Mouse (Mus musculus) liver, embryonic 16.5 days (tissue): Measurements from ENCODE around the gene Cdk20. TPM values are rescaled to one million over a fixed set of nuclear protein-coding genes. Genes with fewer than 3 reads are reported as not detected.

Experiments
- polyA plus RNA-seq: library from polyadenylated mRNA; unstranded; fragments of >200 nt; fragmentation: Nextera tagmentation; extraction: Ambion mirVana; gene quantifications from 2 replicates; pipeline ENCODE4 v1.2.1, GENCODE M21; 2015

Gene Cdk20
- polyA plus RNA-seq, 1 experiment from 2014 or later, result 4.9 TPM

Other genes starting within 250 kb of the Cdk20 start
- 8.2 and 9.4 TPM in 2 replicates for gene Cdc14b, start 157.0 kb upstream of the Cdk20 start, polyA plus RNA-seq
- gene Aaed1, start 119.6 kb upstream of the Cdk20 start, polyA plus RNA-seq, result 21.8 and 22.8 TPM in 2 replicates
- gene Ctsl, start 61.4 kb upstream of the Cdk20 start, polyA plus RNA-seq, result 242 and 244 TPM in 2 replicates
- gene Fam240b, start 65.5 kb downstream of the Cdk20 start, polyA plus RNA-seq, result not detected in 2 replicates